Mouse (Mus musculus) adrenal gland, adult 18-20 months (tissue): Measurements from ENCODE around the gene Nr6a1. TPM values are rescaled to one million over a fixed set of nuclear protein-coding genes. Genes with fewer than 3 reads are reported as not detected.

Experiments used
- DNase-seq, 2 experiments: peaks; one replicate each; pipeline ENCODE4 v3.0.0; 2021 to 2022; ENCODE audit warnings: low spot score in 2 of 2
- total RNA-seq, 2 experiments: library from RNA; stranded (reverse); gene quantifications; 1 replicate in 1 of 2; 2 replicates in 1 of 2; pipeline ENCODE4 v1.2.3; 2021

Nr6a1 gene
- total RNA-seq, 2 experiments from 2014 or later, result 6.7 to 8.5 TPM

GRCm38 (mm10) chr2:38719354-38719753 is 208.1 kb downstream of the Nr6a1 start:
- DNase-seq, result peak in 1 of 2 experiments; percentile 25

GRCm38 (mm10) chr2:38718676-38719075 is 208.8 kb downstream of the Nr6a1 start:
- no peak for DNase-seq

- no peak for DNase-seq
These were observed 210.1 kb downstream of the Nr6a1 start for GRCm38 (mm10) chr2:38717436-38717835.

GRCm38 (mm10) chr2:38714324-38714723 is 213.2 kb downstream of the Nr6a1 start, which contains the start of gene Nr5a1:
Gene Nr5a1, minus strand, starts transcription at chr2:38714542.
- DNase-seq, result peak; percentile 70 to 86

- no peak for DNase-seq
These were observed 213.9 kb downstream of the Nr6a1 start for GRCm38 (mm10) chr2:38713596-38713995.

- DNase-seq, result peak in 1 of 2 experiments; percentile 30
These were observed 214.7 kb downstream of the Nr6a1 start for GRCm38 (mm10) chr2:38712769-38713125.

- no peak for DNase-seq
These were observed 215.3 kb downstream of the Nr6a1 start for GRCm38 (mm10) chr2:38712076-38712768.

GRCm38 (mm10) chr2:38711421-38711861 is 216.0 kb downstream of the Nr6a1 start:
- DNase-seq, result peak in 1 of 2 experiments; percentile 43

- DNase-seq, result peak in 1 of 2 experiments; percentile 36
These were observed 216.9 kb downstream of the Nr6a1 start for GRCm38 (mm10) chr2:38710304-38711241.

- no peak for DNase-seq
These were observed 218.4 kb downstream of the Nr6a1 start for GRCm38 (mm10) chr2:38708907-38709688.

GRCm38 (mm10) chr2:38706661-38707060 is 220.8 kb downstream of the Nr6a1 start:
- DNase-seq, result peak; percentile 40 to 62

GRCm38 (mm10) chr2:38705036-38705435 is 222.5 kb downstream of the Nr6a1 start:
- DNase-seq, result no peak

GRCm38 (mm10) chr2:38704336-38704735 is 223.2 kb downstream of the Nr6a1 start:
- DNase-seq, result no peak

- DNase-seq, result no peak
These were observed 227.3 kb downstream of the Nr6a1 start for GRCm38 (mm10) chr2:38700177-38700576.

- no peak for DNase-seq
These were observed 228.9 kb downstream of the Nr6a1 start for GRCm38 (mm10) chr2:38698623-38699022.

GRCm38 (mm10) chr2:38697128-38698120 is 230.1 kb downstream of the Nr6a1 start:
- DNase-seq, result no peak

- no peak for DNase-seq
These were observed 231.7 kb downstream of the Nr6a1 start for GRCm38 (mm10) chr2:38695770-38696169.

GRCm38 (mm10) chr2:38691542-38691941 is 235.9 kb downstream of the Nr6a1 start:
- peak in 1 of 2 experiments; percentile 54 for DNase-seq

GRCm38 (mm10) chr2:38689881-38690280 is 237.6 kb downstream of the Nr6a1 start:
- no peak for DNase-seq
